Mouse (Mus musculus) heart, adult 2 months (tissue): ENCODE data around the gene Cfap54. TPM values are rescaled to one million over a fixed set of nuclear protein-coding genes. Genes with fewer than 3 reads are reported as not detected.

Source experiments
- DNase-seq, 2 experiments: peaks; one replicate each; pipeline ENCODE4 v3.0.0; 2021
- H3K27ac ChIP-seq: fragments of 200-600 bp; 2 replicates; pipeline ENCODE4 v1.8.1; 2022
- H3K27me3 ChIP-seq: fragments of 200-500 bp; 2 replicates; pipeline ENCODE4 v1.6.1; 2012; ENCODE audit warnings: mild to moderate bottlenecking, low read length, inconsistent platforms, mixed read lengths; ENCODE audit not compliant: control insufficient read depth, insufficient read depth
- H3K36me3 ChIP-seq: fragments of 200-500 bp; 2 replicates; pipeline ENCODE4 v1.6.1; 2012; ENCODE audit warnings: low read length, inconsistent platforms; ENCODE audit not compliant: control insufficient read depth, insufficient read depth
- H3K4me1 ChIP-seq: fragments of 200-500 bp; 2 replicates; pipeline ENCODE4 v1.6.1; 2011; ENCODE audit warnings: low read length; ENCODE audit not compliant: control insufficient read depth, insufficient read depth
- H3K4me3 ChIP-seq: fragments of 200-600 bp; 2 replicates; pipeline ENCODE4 v1.8.1; 2022
- H3K79me2 ChIP-seq: fragments of 200-500 bp; replicated peaks from 2 replicates; pipeline ENCODE4 v1.6.1; 2012; ENCODE audit warnings: mild to moderate bottlenecking, inconsistent platforms, low read length, moderate library complexity, mixed read lengths; ENCODE audit not compliant: control insufficient read depth, insufficient read depth
- H3K9ac ChIP-seq: fragments of 200-500 bp; 2 replicates; pipeline ENCODE4 v1.6.1; 2012; ENCODE audit warnings: low read depth, mild to moderate bottlenecking, control low read depth, inconsistent platforms, low read length, mixed read lengths
- CTCF ChIP-seq: fragments of 200-600 bp; IDR thresholded peaks from 2 replicates; pipeline ENCODE4 v1.8.1; 2022; ENCODE audit warnings: antibody characterized with exemption, mild to moderate bottlenecking, moderate library complexity
- EP300 ChIP-seq: fragments of 200-500 bp; IDR thresholded peaks from 2 replicates; pipeline ENCODE4 v1.6.1; 2011; ENCODE audit warnings: low read depth, low read length, control low read depth; ENCODE audit not compliant: insufficient read depth
- POLR2A ChIP-seq: fragments of 200-500 bp; IDR thresholded peaks from 2 replicates; pipeline ENCODE4 v1.6.1; 2011; ENCODE audit warnings: mild to moderate bottlenecking, low read depth, low read length, control low read depth; ENCODE audit not compliant: insufficient read depth
- WGBS: fragments of 180-500 bp; shearing (Covaris S2); methylation state at CpG from one replicate; pipeline ENCODE4 v1.1.7; 2018; 5-methylcytosine and 5-hydroxymethylcytosine counted together
- intact Hi-C: fragments of 180-260 bp; cut with DNase I; formaldehyde crosslinking; loops from one replicate; pipeline ENCODE4 v1.15.1; 2025
- polyA plus RNA-seq: library from polyadenylated mRNA; depleted of rRNA; stranded (reverse); fragments of >200 nt; gene quantifications from 2 replicates; pipeline ENCODE4 v1.2.3, GENCODE M21; 2012
- total RNA-seq, 2 experiments: library from RNA; stranded (reverse); gene quantifications; 2 replicates each; pipeline ENCODE4 v1.2.3; 2021

The Cfap54 gene
- total and polyA plus RNA-seq, 3 experiments: 0.26 to 0.82 (median 0.47) TPM

GRCm38 (mm10) chr10:93115743-93116142 lies 34.3 kb upstream of the Cfap54 start:
- Histone ChIP-seq H3K27me3 (no peaks in the 10 kb centered on the region), H3K36me3 (no peaks in the 10 kb centered on the region), H3K9ac (no peak overlapping the region), H3K27ac (no peak overlapping the region), H3K4me1 (no peaks in the 10 kb centered on the region), H3K79me2 (no peaks in the 10 kb centered on the region), H3K4me3 (no peak overlapping the region)
- intact Hi-C loops: no loop called here
- 83% methylated on average over 1 of the region's 1 CpGs for WGBS
- DNase-seq: no peak
- TF ChIP-seq CTCF: no peak
- no peak for TF ChIP-seq POLR2A
- no peak for TF ChIP-seq EP300

GRCm38 (mm10) chr10:93114782-93115181 lies 33.4 kb upstream of the Cfap54 start:
- Histone ChIP-seq H3K4me1 (no peaks in the 10 kb centered on the region), H3K27me3 (no peaks in the 10 kb centered on the region), H3K36me3 (no peaks in the 10 kb centered on the region), H3K27ac (no peak overlapping the region), H3K4me3 (no peak overlapping the region), H3K79me2 (no peaks in the 10 kb centered on the region), H3K9ac (no peak overlapping the region)
- intact Hi-C loops: no loop called here
- TF ChIP-seq POLR2A (no peak), EP300 (no peak), CTCF (no peak)
- 83% methylated on average over 1 of the region's 1 CpGs for WGBS
- DNase-seq: no peak

- intact Hi-C loops: no loop called here
- H3K36me3 ChIP-seq: no peaks in the 10 kb centered on the region
- H3K9ac ChIP-seq: no peak overlapping the region
- 87% methylated on average over 8 of the region's 8 CpGs for WGBS
- H3K4me1 ChIP-seq: no peaks in the 10 kb centered on the region
- H3K79me2 ChIP-seq: no peaks in the 10 kb centered on the region
- H3K27ac ChIP-seq: no peak overlapping the region
- DNase-seq: no peak
- TF ChIP-seq CTCF: no peak
- TF ChIP-seq POLR2A: no peak
- no peak for TF ChIP-seq EP300
- H3K27me3 ChIP-seq: no peaks in the 10 kb centered on the region
- no peak overlapping the region for H3K4me3 ChIP-seq
Observed at GRCm38 (mm10) chr10:93113968-93114367, 32.5 kb upstream of the Cfap54 start.

- intact Hi-C loops: no loop called here
- TF ChIP-seq EP300: no peak
- no peak for TF ChIP-seq CTCF
- no peak for TF ChIP-seq POLR2A
- no peaks in the 10 kb centered on the region for H3K4me1 ChIP-seq
- no peak overlapping the region for H3K27ac ChIP-seq
- H3K9ac ChIP-seq: no peak overlapping the region
- H3K36me3 ChIP-seq: no peaks in the 10 kb centered on the region
- no peak overlapping the region for H3K4me3 ChIP-seq
- DNase-seq: no peak
- no peaks in the 10 kb centered on the region for H3K79me2 ChIP-seq
- WGBS: 92% methylated on average over 6 of the region's 6 CpGs
- no peaks in the 10 kb centered on the region for H3K27me3 ChIP-seq
Observed at GRCm38 (mm10) chr10:93112021-93112420, 30.6 kb upstream of the Cfap54 start.

- H3K36me3 ChIP-seq: no peaks in the 10 kb centered on the region
- no peak overlapping the region for H3K27ac ChIP-seq
- H3K4me3 ChIP-seq: no peak overlapping the region
- intact Hi-C loops: no loop called here
- H3K27me3 ChIP-seq: no peaks in the 10 kb centered on the region
- WGBS: 43% methylated on average over 8 of the region's 8 CpGs
- no peaks in the 10 kb centered on the region for H3K79me2 ChIP-seq
- H3K9ac ChIP-seq: no peak overlapping the region
- DNase-seq: no peak
- no peaks in the 10 kb centered on the region for H3K4me1 ChIP-seq
- TF ChIP-seq CTCF (no peak), POLR2A (no peak), EP300 (no peak)
Observed at GRCm38 (mm10) chr10:93111412-93111811, 30.0 kb upstream of the Cfap54 start.

GRCm38 (mm10) chr10:93105358-93105757 lies 23.9 kb upstream of the Cfap54 start:
- intact Hi-C loops: no loop called here
- H3K4me1 ChIP-seq: peaks cover 2% of the 10 kb centered on the region; the same call in 1 of the 2 replicates
- no peaks in the 10 kb centered on the region for H3K27me3 ChIP-seq
- H3K4me3 ChIP-seq: no peak overlapping the region
- 92% methylated on average over 7 of the region's 7 CpGs for WGBS
- H3K79me2 ChIP-seq: no peaks in the 10 kb centered on the region
- no peak for DNase-seq
- no peak for TF ChIP-seq CTCF
- no peak for TF ChIP-seq EP300
- TF ChIP-seq POLR2A: no peak
- H3K27ac ChIP-seq: no peak overlapping the region
- H3K9ac ChIP-seq: no peak overlapping the region
- H3K36me3 ChIP-seq: no peaks in the 10 kb centered on the region
